8 mouse cellular contexts compared by ENCODE assay signal in genomic region chr2:170343133-170343818, GRCm38 (mm10).
DNase-seq lines count a peak whose midpoint lies in the region.

No protein-coding gene starts in this region.

- peak; percentile 67 for DNase-seq in ovary, postnatal 36 days (ENCODE audit: low spot score)
- DNase-seq in ovary, postnatal 10 days (ENCODE audit: low spot score), result no peak
- peak; percentile 54 for DNase-seq in c-Kit-positive CD71-positive TER-119-positive erythroid progenitor cells, embryonic 14.5 days (ENCODE audit: low spot score)
- DNase-seq in heart, embryonic 10.5 days (ENCODE audit: low spot score), result peak; percentile 81
- DNase-seq in kidney, postnatal 14 days, result peak; percentile 83
- peak; percentile 87 for DNase-seq in lung, postnatal 14 days
- DNase-seq in right cerebral cortex, postnatal 10 days (ENCODE audit: low spot score in 2 of 2), result peak; percentile 74 to 82
- peak; percentile 70 to 78 for DNase-seq in urinary bladder, postnatal 36 days (ENCODE audit: low spot score in 2 of 2)

- no peaks in the 10 kb centered on the region for H3K27me3 ChIP-seq in heart, embryonic 10.5 days (ENCODE audit: insufficient read depth, poor library complexity, severe bottlenecking)

- H3K9me3 ChIP-seq in heart, embryonic 10.5 days, result no peaks in the 10 kb centered on the region

- H3K36me3 ChIP-seq in heart, embryonic 10.5 days, result no peaks in the 10 kb centered on the region

- peaks cover 41% of the 10 kb centered on the region for H3K4me1 ChIP-seq in heart, embryonic 10.5 days

- H3K27ac ChIP-seq in heart, embryonic 10.5 days, result peak overlapping the region; percentile 80; the same call in 1 of the 2 replicates

- WGBS in heart, embryonic 10.5 days, result 31% methylated on average over 17 of the region's 17 CpGs

- no peak overlapping the region for H3K4me3 ChIP-seq in heart, embryonic 10.5 days
